Mouse (Mus musculus) R1 (cell line): ENCODE measurements at regions not wholly inside any gene's neighbourhood (a gene's known extent, or its start where the extent isn't known, plus 50 kb on each side); places are given as distances from the start of the nearest gene placed in this dataset.

Source experiments
- DNase-seq: peaks from one replicate; pipeline ENCODE4 v3.0.0-alpha.2; 2018; ENCODE audit warnings: low read depth, low spot score

- no peak for DNase-seq
Observed at GRCm38 (mm10) chr11:10276224-10276623, 837.8 kb upstream of the Vwc2 start.

GRCm38 (mm10) chr11:10283553-10283952 is 830.5 kb upstream of the Vwc2 start:
- DNase-seq = no peak

GRCm38 (mm10) chr11:10291996-10292395 is 822.0 kb upstream of the Vwc2 start:
- no peak for DNase-seq

- no peak for DNase-seq
Observed at GRCm38 (mm10) chr11:10309023-10309720, 804.9 kb upstream of the Vwc2 start.

GRCm38 (mm10) chr11:10317427-10317826 is 796.6 kb upstream of the Vwc2 start:
- no peak for DNase-seq

GRCm38 (mm10) chr11:10318048-10318759 is 795.8 kb upstream of the Vwc2 start:
- DNase-seq = no peak

GRCm38 (mm10) chr11:10330253-10330652 is 783.8 kb upstream of the Vwc2 start:
- peak; percentile 57 for DNase-seq

- DNase-seq = peak; percentile 86
Observed at GRCm38 (mm10) chr11:10337781-10338180, 776.2 kb upstream of the Vwc2 start.

GRCm38 (mm10) chr11:10372340-10372739 is 741.7 kb upstream of the Vwc2 start:
- DNase-seq = no peak
